Mouse (Mus musculus) limb, embryonic 12.5 days (tissue): ENCODE measurements around the gene Surf2. TPM values are rescaled to one million over a fixed set of nuclear protein-coding genes. Genes with fewer than 3 reads are reported as not detected.

ENCODE experiments used
- ATAC-seq: fragments of 200-750 bp; cut with Nextera tagmentation; 2 replicates; pipeline ENCODE4 v1.8.0; 2017; ENCODE audit warnings: low read depth, moderate TSS enrichment; ENCODE audit not compliant: insufficient number of reproducible peaks, insufficient read depth, low FRiP score, low TSS enrichment
- H3K27ac ChIP-seq: fragments of 300-500 bp; sonication (generic); 2 replicates; pipeline ENCODE4 v1.5.1; 2016; ENCODE audit warnings: mild to moderate bottlenecking, moderate library complexity
- H3K27me3 ChIP-seq: fragments of 300-500 bp; sonication (generic); 2 replicates; pipeline ENCODE4 v1.6.1; 2016; ENCODE audit warnings: mild to moderate bottlenecking, moderate library complexity
- H3K36me3 ChIP-seq: fragments of 300-500 bp; sonication (generic); 2 replicates; pipeline ENCODE4 v1.6.1; 2016; ENCODE audit warnings: mild to moderate bottlenecking, moderate library complexity
- H3K4me1 ChIP-seq: fragments of 300-500 bp; sonication (generic); replicated peaks from 2 replicates; pipeline ENCODE4 v1.6.1; 2016
- H3K4me2 ChIP-seq: fragments of 300-500 bp; sonication (generic); 2 replicates; pipeline ENCODE4 v1.6.1; 2016; ENCODE audit warnings: mild to moderate bottlenecking, moderate library complexity
- H3K4me3 ChIP-seq: fragments of 300-500 bp; sonication (generic); replicated peaks from 2 replicates; pipeline ENCODE4 v1.5.1; 2016; ENCODE audit warnings: mild to moderate bottlenecking
- H3K9ac ChIP-seq: fragments of 300-500 bp; sonication (generic); replicated peaks from 2 replicates; pipeline ENCODE4 v1.6.1; 2016; ENCODE audit warnings: mild to moderate bottlenecking, moderate library complexity
- H3K9me3 ChIP-seq: fragments of 300-500 bp; sonication (generic); 2 replicates; pipeline ENCODE4 v1.6.1; 2016; ENCODE audit warnings: mild to moderate bottlenecking, moderate library complexity
- WGBS: fragments of 180-500 bp; shearing (Covaris S2); methylation state at CpG from one replicate; pipeline ENCODE4 v1.1.7; 2016; 5-methylcytosine and 5-hydroxymethylcytosine counted together
- polyA plus RNA-seq: library from polyadenylated mRNA; unstranded; fragments of >200 nt; fragmentation: Nextera tagmentation; extraction: Ambion mirVana; gene quantifications from 2 replicates; pipeline ENCODE4 v1.2.1, GENCODE M21; 2016

The Surf2 gene
- polyA plus RNA-seq, 1 experiment from 2014 or later = 45.5 TPM

- Histone ChIP-seq H3K27ac (no peak overlapping the region), H3K36me3 (peaks cover 71% of the 10 kb centered on the region), H3K27me3 (no peaks in the 10 kb centered on the region), H3K9ac (no peak overlapping the region), H3K4me2 (no peak overlapping the region), H3K4me1 (peaks cover 29% of the 10 kb centered on the region), H3K9me3 (no peaks in the 10 kb centered on the region), H3K4me3 (no peak overlapping the region)
- 87% methylated on average over 3 of the region's 3 CpGs for WGBS
- no peak for ATAC-seq
Measured at GRCm38 (mm10) chr2:26919684-26920083, 3.5 kb downstream of the Surf2 start.

DNA sequence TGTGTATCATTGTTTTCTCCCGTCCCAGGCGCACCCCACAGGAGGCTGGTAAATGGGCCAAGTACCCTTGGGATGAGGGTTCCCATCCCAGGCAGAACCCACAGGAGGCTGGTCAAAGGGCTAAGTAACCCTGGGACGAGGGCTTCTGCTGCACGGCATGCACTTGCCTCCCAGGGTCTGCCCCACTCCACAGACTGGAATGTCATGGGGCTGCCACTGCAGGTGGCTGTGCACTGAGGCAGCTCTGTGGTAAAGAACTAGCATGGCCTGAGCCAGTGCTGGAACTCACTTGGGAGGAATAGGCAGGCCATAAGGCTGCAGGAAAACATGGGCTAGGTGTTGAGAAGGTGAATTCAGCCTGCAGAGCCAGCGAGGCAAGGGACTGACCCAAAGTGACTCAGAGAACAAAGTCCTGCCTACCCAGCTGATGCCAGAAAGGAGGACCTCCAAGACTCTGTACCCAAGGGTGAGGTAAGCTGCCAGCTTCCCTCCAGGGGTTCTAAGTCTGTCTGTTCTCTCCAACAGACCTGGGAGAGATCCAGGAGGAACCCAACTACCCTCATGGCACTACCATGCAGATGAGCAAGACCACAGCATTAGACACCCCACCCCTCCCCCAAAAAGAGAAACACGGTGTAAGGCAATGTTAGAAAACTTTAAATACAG, 4.2 kb downstream of the Surf2 start:
- 90% methylated on average over 6 of the region's 6 CpGs for whole genome bisulfite sequencing
- no peak overlapping the region for H3K9ac ChIP-seq
- H3K4me3 ChIP-seq = no peak overlapping the region
- no peak overlapping the region for H3K4me2 ChIP-seq
- no peak overlapping the region for H3K27ac ChIP-seq
- peaks cover 23% of the 10 kb centered on the region for H3K4me1 ChIP-seq
- peaks cover 77% of the 10 kb centered on the region for H3K36me3 ChIP-seq
- H3K9me3 ChIP-seq = no peaks in the 10 kb centered on the region
- no peak for ATAC-seq
- no peaks in the 10 kb centered on the region for H3K27me3 ChIP-seq

DNA sequence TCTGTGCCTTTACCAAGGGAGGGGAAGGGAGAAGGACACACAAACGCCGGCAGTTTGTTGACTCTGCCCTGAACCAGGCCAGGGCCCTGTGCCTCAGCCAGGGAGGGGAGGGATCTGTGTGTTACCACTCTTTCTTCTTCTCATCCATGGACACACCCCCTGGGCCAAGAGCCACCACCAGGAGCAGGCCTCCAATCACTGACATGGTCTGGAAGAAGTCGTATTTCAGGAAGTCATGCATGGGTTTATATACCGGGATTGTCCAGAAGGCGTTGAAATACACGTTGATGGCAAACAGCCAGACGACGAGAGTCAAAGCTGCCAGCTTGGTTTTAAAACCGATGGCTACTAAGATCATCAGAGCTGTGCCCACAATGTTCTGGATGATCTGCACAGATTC, 5.6 kb downstream of the Surf2 start:
- Histone ChIP-seq H3K9ac (no peak overlapping the region), H3K4me1 (peaks cover 15% of the 10 kb centered on the region), H3K4me3 (no peak overlapping the region), H3K4me2 (no peak overlapping the region), H3K27me3 (no peaks in the 10 kb centered on the region), H3K27ac (no peak overlapping the region), H3K36me3 (peaks cover 91% of the 10 kb centered on the region), H3K9me3 (no peaks in the 10 kb centered on the region)
- WGBS = 80% methylated on average over 9 of the region's 9 CpGs
- no peak for ATAC-seq

GRCm38 (mm10) chr2:26927745-26928476, 11.7 kb downstream of the Surf2 start:
- Histone ChIP-seq H3K4me1 (peaks cover 21% of the 10 kb centered on the region), H3K4me3 (no peak overlapping the region), H3K27ac (no peak overlapping the region), H3K36me3 (peaks cover 90% of the 10 kb centered on the region), H3K9ac (no peak overlapping the region), H3K9me3 (no peaks in the 10 kb centered on the region), H3K27me3 (no peaks in the 10 kb centered on the region), H3K4me2 (no peak overlapping the region)
- WGBS = 87% methylated on average over 6 of the region's 6 CpGs
- no peak for ATAC-seq

DNA sequence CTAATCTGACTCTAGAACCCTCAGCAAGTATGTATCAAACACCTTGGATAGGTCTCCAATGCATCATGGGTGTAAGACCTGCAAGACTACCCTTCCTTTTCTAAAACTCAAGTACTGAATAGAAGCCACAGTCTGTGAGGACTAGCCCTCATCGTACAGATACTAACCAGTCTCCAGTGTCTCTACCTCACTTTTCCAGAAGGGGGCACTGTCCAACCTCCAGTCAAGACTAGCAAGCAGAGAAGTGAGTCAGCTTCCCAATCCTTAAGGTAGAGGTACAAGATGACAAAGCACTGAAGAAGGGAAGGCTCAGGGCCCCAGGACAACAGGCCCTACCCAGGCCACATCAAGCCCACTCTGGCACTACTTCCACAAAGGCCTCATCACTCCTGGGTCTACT, 14.2 kb downstream of the Surf2 start:
- no peak for ATAC-seq
- no peak overlapping the region for H3K4me2 ChIP-seq
- peaks cover 21% of the 10 kb centered on the region for H3K4me1 ChIP-seq
- 62% methylated on average over 1 of the region's 1 CpGs for WGBS
- H3K9me3 ChIP-seq = no peaks in the 10 kb centered on the region
- peaks cover 65% of the 10 kb centered on the region for H3K36me3 ChIP-seq
- H3K27ac ChIP-seq = no peak overlapping the region
- no peak overlapping the region for H3K9ac ChIP-seq
- H3K4me3 ChIP-seq = no peak overlapping the region
- no peaks in the 10 kb centered on the region for H3K27me3 ChIP-seq

DNA sequence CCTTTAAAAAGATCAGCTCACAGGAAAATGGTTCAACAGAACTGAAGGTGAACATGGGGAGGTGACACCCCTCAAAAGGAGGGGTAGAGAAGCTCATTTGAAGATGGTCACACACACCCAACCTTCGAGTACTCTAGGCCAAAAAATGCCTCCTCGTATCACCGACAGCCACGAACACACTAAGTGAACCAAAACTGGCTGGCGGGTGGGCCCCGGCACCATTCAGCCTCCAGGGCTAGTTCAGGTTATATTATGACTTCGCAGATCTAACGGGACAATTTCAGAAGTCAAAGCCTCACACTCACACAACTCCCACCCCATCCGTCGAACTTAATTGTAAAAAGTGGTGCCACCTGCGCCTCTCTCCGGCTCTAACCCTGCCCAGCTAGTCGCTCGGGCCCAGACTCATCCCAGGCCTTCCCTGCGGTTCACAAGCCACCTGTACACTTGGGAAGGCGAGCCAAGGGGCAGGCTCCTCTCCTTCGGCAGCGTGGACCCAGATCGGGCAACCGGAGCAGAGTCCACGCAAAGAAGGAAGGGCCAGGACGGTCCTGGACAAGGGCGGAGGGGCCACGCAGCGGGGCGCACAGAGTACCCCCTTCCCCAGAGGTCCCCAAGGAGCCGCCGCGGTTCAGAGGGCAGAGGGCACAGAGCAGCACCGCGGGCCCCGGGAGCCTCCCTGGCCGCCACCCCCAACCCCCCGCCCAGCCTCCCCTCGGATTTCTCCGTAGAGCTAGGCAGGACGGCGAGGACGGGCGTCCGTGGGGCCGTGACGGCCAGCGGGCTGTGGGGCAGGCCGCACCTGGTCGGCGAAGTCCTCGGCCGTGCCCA, 16.5 kb downstream of the Surf2 start:
- H3K27ac ChIP-seq = peak overlapping the region; percentile 93
- peaks cover 21% of the 10 kb centered on the region for H3K4me1 ChIP-seq
- peak overlapping the region; percentile 98 for H3K4me3 ChIP-seq
- peak overlapping the region; percentile 97 for H3K9ac ChIP-seq
- H3K9me3 ChIP-seq = no peaks in the 10 kb centered on the region
- WGBS = 2% methylated on average over 48 of the region's 49 CpGs
- H3K27me3 ChIP-seq = no peaks in the 10 kb centered on the region
- H3K36me3 ChIP-seq = peaks cover 42% of the 10 kb centered on the region
- H3K4me2 ChIP-seq = peak overlapping the region; percentile 79
- no peak for ATAC-seq

DNA sequence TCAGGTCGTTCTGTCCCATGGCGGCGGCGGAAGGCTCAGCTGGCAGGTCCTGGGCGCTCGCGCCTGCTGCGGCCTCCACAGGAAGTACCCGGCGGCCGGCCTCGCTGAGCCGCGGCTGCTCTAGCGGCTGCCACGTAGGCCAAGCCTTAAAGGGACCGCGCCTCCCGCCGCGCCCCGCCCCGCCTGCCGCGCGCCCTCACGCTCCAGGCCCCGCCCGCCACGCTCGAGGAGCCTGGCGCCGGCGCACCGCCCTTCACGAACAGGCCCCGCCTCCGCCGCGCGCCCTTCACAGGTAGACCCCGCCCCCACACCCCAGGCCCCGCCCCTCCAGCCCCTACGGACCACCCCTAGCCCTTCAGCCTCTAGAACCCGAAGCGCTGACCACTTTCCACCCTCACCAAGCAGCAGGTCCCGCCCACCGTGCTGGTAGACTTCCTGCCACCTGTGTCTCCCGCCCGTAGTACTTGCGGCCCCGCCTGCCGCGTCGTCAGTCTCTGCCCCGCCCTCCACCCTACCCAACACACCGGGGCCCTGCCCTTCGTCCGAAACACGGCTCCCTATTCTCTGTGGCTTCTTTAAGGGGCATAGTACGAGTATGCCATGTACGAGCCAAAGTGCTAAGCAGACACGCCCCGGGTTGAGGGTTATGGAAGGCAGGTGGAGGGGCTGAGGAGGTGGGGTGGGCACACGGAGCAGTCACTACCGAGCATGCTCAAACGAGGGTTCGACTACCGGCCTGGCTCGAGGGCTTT, 17.3 kb downstream of the Surf2 start, which contains the start of the genes Surf4 and Stkld1:
Gene Surf4 (minus strand): TSS at position 625 of the 752 bp plus-strand sequence.
Gene Stkld1 (plus strand): TSS at position 744 of the 752 bp plus-strand sequence.
- peak; percentile 96 for ATAC-seq
- no peaks in the 10 kb centered on the region for H3K27me3 ChIP-seq
- peak within 1 kb of the TSS; percentile 79 for H3K4me2 ChIP-seq
- peak within 1 kb of the TSS; percentile 98 for H3K4me3 ChIP-seq
- H3K9ac ChIP-seq = peak within 1 kb of the TSS; percentile 97
- H3K9me3 ChIP-seq = no peaks in the 10 kb centered on the region
- WGBS = 1% methylated on average over 58 of the region's 70 CpGs
- H3K36me3 ChIP-seq = peaks cover 34% of the 10 kb centered on the region
- peaks cover 21% of the 10 kb centered on the region for H3K4me1 ChIP-seq
- peak within 1 kb of the TSS; percentile 93 for H3K27ac ChIP-seq

DNA sequence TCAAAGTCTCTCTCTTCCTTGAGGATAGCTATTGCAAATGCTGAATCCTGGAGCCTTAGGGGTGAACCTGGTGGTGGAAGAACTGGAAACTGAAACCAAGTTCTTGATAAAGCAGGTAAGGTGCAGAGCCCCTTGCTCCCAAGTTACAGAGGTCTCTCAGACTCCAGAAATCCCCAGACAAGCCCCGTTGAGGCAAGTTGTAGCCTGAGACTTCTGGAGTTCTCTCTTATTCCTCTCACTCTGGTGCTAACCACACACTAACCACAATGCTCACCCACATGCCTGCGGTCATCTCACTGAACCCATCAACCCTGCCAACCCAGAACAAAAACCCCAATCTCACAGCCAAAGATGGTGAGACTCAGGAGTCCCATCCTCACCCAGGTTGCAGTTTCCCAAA, 19.1 kb downstream of the Surf2 start:
- peaks cover 21% of the 10 kb centered on the region for H3K4me1 ChIP-seq
- H3K36me3 ChIP-seq = peaks cover 16% of the 10 kb centered on the region
- H3K4me2 ChIP-seq = no peak overlapping the region
- no peaks in the 10 kb centered on the region for H3K27me3 ChIP-seq
- no peak overlapping the region for H3K9ac ChIP-seq
- no peak overlapping the region for H3K4me3 ChIP-seq
- WGBS = 79% methylated on average over 2 of the region's 2 CpGs
- no peak overlapping the region for H3K27ac ChIP-seq
- ATAC-seq = no peak
- no peaks in the 10 kb centered on the region for H3K9me3 ChIP-seq

GRCm38 (mm10) chr2:26936425-26936824, 20.3 kb downstream of the Surf2 start:
- H3K4me3 ChIP-seq = no peak overlapping the region
- peaks cover 10% of the 10 kb centered on the region for H3K4me1 ChIP-seq
- 68% methylated on average over 1 of the region's 1 CpGs for WGBS
- H3K27ac ChIP-seq = no peak overlapping the region
- no peaks in the 10 kb centered on the region for H3K27me3 ChIP-seq
- no peak overlapping the region for H3K4me2 ChIP-seq
- no peaks in the 10 kb centered on the region for H3K9me3 ChIP-seq
- H3K9ac ChIP-seq = no peak overlapping the region
- ATAC-seq = no peak
- peaks cover 5% of the 10 kb centered on the region for H3K36me3 ChIP-seq

DNA sequence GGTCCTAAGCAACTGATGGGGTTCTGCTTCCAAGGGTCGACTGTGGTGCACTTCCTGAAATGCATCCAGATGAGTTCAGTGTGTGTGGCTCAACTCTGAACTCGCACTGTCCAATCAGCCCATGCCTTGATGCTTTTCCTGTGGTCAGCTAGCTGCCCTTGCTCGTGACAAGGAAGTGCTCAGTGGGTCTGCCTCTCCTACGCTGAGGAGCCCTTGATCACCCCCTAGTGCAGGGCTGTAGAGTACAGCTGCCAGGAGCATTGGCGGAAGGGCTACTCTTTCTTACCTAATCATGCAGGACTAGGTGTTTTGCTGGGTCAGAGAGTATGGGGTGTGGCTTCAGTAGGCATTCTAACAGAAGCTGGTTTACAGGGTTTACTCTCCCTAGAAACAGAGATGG, 25.4 kb downstream of the Surf2 start:
- Histone ChIP-seq H3K4me3 (no peak overlapping the region), H3K36me3 (peaks cover 2% of the 10 kb centered on the region; the same call in 1 of the 2 replicates), H3K27ac (no peak overlapping the region), H3K4me1 (no peaks in the 10 kb centered on the region), H3K27me3 (no peaks in the 10 kb centered on the region), H3K9me3 (no peaks in the 10 kb centered on the region), H3K9ac (no peak overlapping the region), H3K4me2 (no peak overlapping the region)
- ATAC-seq = no peak
- WGBS = 46% methylated on average over 5 of the region's 5 CpGs
